Mouse (Mus musculus) bone marrow, adult 2 months (tissue): ENCODE measurements around the gene Slc12a3.

Experiments
- CTCF ChIP-seq: fragments of 200-500 bp; IDR thresholded peaks from 2 replicates; pipeline ENCODE4 v1.5.1; 2011; ENCODE audit warnings: low read length, control low read depth; ENCODE audit not compliant: control insufficient read depth, insufficient read depth
- POLR2A ChIP-seq: fragments of 200-500 bp; IDR thresholded peaks from 2 replicates; pipeline ENCODE4 v1.6.1; 2011; ENCODE audit warnings: low read depth, mild to moderate bottlenecking, control low read depth, low read length, borderline replicate concordance; ENCODE audit not compliant: control insufficient read depth

- TF ChIP-seq POLR2A (no peak), CTCF (no peak)
Measured at GRCm38 (mm10) chr8:94326016-94326415, 3.0 kb upstream of the Slc12a3 start.
